Mouse (Mus musculus) CH12F3 (cell line): Measurements from ENCODE around the gene Ngf.

Experiments
- in situ Hi-C: fragments of 300-500 bp; cut with MboI; formaldehyde crosslinking; loops from 2 replicates; pipeline ENCODE4 v1.14.3; 2020; ENCODE audit warnings: low sequenced_read_pairs

The Ngf gene

DNA sequence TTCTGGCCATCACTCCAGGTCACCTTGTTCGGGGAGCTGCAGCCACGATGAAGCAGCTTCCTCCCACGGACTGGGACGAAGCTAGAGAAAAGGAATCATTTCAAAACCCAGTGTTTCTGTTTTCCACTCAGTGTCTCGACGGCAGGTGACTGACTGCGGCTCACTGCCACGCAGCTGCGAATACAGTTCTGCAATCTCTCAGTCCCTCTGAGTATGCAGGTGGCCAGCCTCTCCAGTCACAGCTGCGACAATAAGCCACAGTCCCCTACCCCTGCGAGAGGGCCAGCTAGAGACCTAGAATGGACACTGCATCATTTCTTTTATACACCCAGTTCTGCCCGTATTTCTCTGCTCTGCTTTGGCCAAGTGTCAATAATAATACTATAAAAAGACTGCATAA lies 36.3 kb downstream of the Ngf start:
- in situ Hi-C loops: no loop called here

- in situ Hi-C loops: no loop called here
These were observed 38.0 kb downstream of the Ngf start for GRCm38 (mm10) chr3:102507666-102508260.

GRCm38 (mm10) chr3:102508455-102508854 lies 38.7 kb downstream of the Ngf start:
- in situ Hi-C loops: no loop called here

- in situ Hi-C loops: no loop called here
These were observed 39.9 kb downstream of the Ngf start for GRCm38 (mm10) chr3:102509601-102510000.

DNA sequence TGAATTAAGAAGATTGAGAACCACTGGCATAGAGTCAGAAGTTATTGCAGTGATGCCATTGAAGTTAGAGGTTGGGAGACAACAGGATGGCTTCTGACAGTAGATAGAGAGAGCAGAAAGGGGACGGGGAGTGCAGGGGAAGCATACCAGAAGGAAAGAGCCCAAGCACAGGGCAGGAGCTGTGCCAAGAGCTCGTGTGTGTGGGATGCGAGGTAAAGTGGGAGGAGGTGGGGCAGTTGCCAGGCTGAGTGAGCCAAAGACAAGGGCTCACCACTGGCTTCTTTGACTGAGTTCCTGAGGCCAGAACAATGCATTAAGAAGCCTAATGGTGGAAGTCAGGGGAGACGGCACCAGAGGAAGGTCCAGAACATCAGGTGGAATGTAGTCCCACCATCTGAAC lies 47.2 kb downstream of the Ngf start:
- in situ Hi-C loops: no loop called here

DNA sequence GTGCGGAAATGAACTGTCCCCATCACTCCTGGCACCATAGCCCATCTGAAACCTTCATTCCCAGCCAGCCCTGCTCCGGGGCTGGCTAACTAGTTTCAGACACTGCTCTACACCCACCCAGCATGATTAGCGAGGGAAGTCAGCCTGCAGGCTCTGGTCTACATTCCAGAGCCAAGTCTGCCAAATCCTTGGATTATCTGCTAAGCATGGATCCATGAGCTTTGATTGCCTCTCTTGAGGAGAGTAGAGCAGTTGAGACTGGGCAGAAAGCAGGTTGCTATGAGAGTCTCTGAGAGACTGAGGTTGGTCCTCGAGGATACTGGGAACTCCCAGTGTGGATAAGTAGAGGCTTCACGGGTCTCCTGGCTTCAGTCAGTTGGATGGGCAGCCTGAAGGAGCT lies 51.3 kb downstream of the Ngf start:
- in situ Hi-C loops: no loop called here

DNA sequence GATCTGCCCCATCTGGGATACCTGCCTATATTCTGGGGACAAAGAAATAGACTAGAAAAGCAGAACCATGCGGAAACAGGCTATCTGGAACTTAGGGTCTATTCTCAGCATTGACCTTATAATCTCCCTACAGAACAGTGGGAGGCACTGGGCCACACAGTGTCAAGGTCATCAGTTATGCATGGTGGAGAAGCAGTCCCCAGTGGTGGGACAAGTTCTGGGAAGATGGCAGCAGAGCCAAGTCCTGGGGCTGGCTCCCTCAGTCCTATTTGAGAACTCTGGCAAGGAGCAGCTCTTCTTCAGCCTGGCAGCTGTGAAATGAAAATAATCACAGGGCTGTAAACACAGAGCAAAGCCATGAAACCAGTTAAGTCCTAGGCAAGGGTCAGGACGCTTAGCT lies 54.0 kb downstream of the Ngf start:
- in situ Hi-C loops: no loop called here

DNA sequence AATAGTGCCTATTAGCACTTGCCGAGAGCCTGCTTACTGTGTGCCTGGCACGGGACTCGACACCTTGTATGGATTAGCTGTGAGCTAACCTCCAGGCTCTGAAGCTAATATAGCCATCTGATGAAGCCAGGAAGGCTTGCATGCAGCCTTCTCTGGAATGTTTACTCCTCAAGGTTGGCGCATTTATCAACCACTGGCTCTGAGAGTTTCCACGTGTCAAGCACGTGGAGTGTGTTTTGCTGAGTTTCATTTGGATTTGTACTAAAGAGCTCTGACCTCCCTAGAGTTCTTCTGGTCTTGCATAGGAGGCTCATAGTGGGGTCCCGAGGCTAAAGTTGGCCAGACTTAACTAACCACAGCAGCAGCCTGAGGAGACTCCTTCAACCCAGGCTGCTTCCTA lies 55.2 kb downstream of the Ngf start:
- in situ Hi-C loops: no loop called here

DNA sequence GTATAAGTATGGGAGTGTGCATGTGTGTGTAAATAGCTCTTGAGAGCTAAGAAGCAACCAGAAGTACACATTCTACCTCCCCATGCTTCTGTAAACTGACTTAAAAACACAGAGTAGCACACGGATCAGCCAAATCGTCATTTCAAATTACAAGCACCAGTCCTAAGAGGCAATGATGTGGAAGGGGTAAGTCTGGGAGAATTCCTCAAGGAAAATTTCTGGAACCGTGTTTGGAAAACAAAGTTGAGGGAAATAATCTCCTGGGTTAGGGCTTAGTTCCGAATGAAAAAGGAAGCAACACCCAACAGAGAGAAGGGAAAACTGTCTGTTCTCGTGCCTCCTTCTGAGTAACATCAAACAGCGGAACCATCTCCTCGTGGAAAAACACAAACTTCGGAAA lies 56.1 kb downstream of the Ngf start:
- in situ Hi-C loops: no loop called here

DNA sequence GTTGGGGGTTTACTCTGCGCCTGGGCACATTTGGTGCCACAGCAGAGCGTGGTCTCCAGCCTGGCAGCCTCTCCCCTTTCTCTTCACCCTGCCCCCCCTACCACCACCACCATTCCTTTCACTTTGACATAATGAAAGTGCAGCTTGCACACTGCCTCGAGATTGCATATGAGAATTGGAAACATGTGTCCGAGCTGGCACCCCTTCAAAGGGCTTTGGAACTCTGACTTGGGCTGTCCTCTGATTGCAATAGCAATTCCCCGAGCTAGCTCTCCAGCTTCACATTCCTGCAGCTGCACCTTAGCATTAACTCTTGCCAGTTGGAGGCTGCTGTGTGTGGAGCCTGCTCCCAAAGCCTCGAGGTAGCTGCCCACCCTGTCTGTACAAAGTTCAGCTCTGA lies 56.8 kb downstream of the Ngf start:
- in situ Hi-C loops: no loop called here

GRCm38 (mm10) chr3:102534744-102535143 lies 65.0 kb downstream of the Ngf start:
- in situ Hi-C loops: no loop called here

- in situ Hi-C loops: no loop called here
These were observed 73.9 kb downstream of the Ngf start for GRCm38 (mm10) chr3:102543646-102544045.

GRCm38 (mm10) chr3:102547536-102547935 lies 77.8 kb downstream of the Ngf start:
- in situ Hi-C loops: no loop called here

DNA sequence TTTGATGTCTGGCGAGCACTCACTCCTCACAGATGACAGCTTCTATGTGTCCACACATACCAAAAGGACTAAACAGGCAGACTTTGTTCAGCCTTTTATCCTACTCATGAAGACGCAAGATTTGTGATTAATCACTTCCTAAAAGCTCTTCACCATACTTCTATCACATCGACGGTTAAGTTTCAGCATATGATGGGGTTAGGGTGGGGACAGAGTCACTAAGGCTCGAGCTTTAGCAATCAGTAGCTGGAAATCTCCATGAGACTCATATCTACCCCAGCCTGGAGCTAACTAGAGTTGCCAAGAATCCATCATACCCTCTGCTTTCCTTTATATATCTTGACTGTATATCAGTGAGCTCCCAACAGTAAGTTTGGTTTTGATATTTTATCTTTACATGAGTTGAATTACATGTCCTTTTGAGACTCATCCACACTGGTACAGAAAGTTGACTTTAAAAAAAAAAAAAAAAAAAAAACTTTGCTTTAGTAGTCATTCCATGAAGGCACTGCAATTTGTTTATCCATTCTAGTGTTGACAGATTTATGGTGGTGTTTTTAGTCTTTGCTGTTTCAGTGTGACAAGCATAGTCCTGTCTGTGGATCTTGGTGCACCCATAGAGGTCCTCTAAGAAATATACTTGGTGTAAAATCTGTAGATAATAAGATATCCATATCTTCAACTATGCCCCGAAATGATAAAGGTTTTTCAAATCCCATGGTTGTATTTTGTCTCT lies 84.4 kb downstream of the Ngf start:
- in situ Hi-C loops: no loop called here

DNA sequence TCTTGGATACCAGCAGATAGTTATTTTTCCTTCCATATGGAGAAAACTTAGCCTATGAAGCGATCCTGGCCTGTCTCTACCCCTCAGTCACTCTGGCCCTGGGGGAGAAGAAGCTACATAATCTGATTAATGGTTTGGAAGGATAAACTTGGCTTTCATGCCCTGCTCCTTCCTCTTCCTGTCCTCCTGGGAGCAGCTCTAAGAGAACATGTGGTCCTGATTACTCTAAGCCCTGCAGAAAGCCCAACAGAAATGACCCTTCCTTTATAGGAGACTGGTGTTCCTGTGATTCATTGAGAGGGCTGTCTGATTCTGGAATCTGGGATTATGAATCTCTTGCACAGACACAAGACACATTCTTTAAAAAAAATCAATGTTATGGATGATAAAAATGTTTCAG lies 86.4 kb downstream of the Ngf start:
- in situ Hi-C loops: no loop called here

GRCm38 (mm10) chr3:102556645-102557044 lies 86.9 kb downstream of the Ngf start:
- in situ Hi-C loops: no loop called here
